8 mouse cellular contexts compared by ENCODE assay signal in the genomic region with DNA sequence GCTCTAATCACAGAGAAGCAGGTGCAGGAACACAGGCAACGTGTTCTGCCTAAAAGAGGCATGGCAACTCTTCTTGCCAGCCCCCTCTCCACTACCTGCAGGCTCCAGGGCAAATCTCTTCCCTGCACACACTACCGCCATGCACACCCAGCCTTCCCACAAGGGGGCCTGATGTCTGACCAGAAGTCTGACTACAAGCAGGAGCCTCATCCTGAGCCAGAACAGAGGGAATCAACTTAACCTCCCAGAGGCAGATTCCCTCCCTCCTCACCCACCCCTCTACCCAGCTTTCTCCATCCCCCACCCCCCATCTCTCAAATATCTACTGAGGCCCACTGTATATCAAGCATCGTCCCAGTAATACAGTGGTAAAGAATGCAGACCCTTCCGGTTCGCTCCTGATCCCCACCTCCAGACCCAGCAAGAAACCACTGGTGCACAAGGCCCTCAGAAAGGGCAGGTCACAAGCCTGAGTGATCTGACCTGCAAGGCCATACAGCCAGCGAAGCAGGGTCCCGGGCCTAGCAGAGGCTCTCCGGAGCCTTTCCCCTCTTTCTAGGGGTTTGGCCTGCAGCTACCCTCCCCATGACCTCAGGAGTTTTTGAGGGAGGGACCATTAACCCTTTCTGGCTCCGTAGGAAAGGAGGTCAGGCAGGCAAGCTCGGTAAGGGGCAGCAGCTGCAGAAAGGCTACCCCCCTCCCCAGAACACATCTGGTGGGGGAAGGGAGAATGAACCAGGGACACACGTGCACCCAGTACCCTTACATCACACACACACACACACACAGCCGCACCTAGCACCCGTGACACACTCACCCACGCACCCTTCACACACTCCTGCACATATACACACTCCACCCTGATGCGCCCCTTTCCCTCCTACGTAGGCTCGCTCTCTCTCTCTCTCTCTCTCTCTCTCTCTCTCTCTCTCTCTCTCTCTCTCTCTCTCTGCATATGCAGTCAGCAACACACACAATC. TPM values are rescaled to one million over a fixed set of nuclear protein-coding genes. Genes with fewer than 3 reads are reported as not detected.
A peak's percentile ranks its signal among the peaks of the same experiment; 100 is the strongest.
DNase-seq lines count a peak whose midpoint lies in the region; ATAC-seq lines count a peak whose summit lies in the region.

No protein-coding gene starts in this region.

- DNase-seq in heart, adult 18-20 months, result no peak
- peak; percentile 40 for DNase-seq in R1 (ENCODE audit: low read depth, low spot score)
- DNase-seq in layer of hippocampus, postnatal 14 days (ENCODE audit: low spot score in 2 of 2), result no peak
- DNase-seq in kidney, adult 9 months, result no peak

- H3K4me2 ChIP-seq in heart, embryonic 14.5 days (ENCODE audit: low read length), result peak overlapping the region; percentile 89
- peak overlapping the region; percentile 91 for H3K4me2 ChIP-seq in heart, embryonic 16.5 days (ENCODE audit: low read depth, low read length)
- peak overlapping the region; percentile 90 for H3K4me2 ChIP-seq in midbrain, embryonic 12.5 days (replicated peaks)

- H3K36me3 ChIP-seq in heart, embryonic 14.5 days (ENCODE audit: control insufficient read depth, insufficient read depth, low read length), result no peaks in the 10 kb centered on the region
- H3K36me3 ChIP-seq in heart, embryonic 16.5 days (ENCODE audit: control insufficient read depth, insufficient read depth), result no peaks in the 10 kb centered on the region
- H3K36me3 ChIP-seq in midbrain, embryonic 12.5 days, result no peaks in the 10 kb centered on the region

- no peaks in the 10 kb centered on the region for H3K4me1 ChIP-seq in heart, embryonic 14.5 days (ENCODE audit: control insufficient read depth in 2 of 2, insufficient read depth in 2 of 2, low read length in 2 of 2)
- H3K4me1 ChIP-seq in heart, embryonic 16.5 days (ENCODE audit: control insufficient read depth, insufficient read depth, low read length), result no peaks in the 10 kb centered on the region
- peaks cover 18% of the 10 kb centered on the region for H3K4me1 ChIP-seq in midbrain, embryonic 12.5 days

- H3K27me3 ChIP-seq in heart, embryonic 14.5 days (ENCODE audit: control insufficient read depth, insufficient read depth, low read length), result peaks cover 60% of the 10 kb centered on the region
- H3K27me3 ChIP-seq in heart, embryonic 16.5 days (ENCODE audit: control insufficient read depth, insufficient read depth, low read length), result peaks cover 42% of the 10 kb centered on the region
- peaks cover 71% of the 10 kb centered on the region for H3K27me3 ChIP-seq in midbrain, embryonic 12.5 days

- H3K4me3 ChIP-seq in heart, embryonic 14.5 days (ENCODE audit: control insufficient read depth in 1 of 2, insufficient read depth in 1 of 2, low read depth in 1 of 2, low read length in 2 of 2), result peak overlapping the region; percentile 52 to 53
- H3K4me3 ChIP-seq in heart, embryonic 16.5 days (ENCODE audit: low read length), result peak overlapping the region; percentile 62
- H3K4me3 ChIP-seq in midbrain, embryonic 12.5 days, result peak overlapping the region; percentile 65

- WGBS in heart, embryonic 14.5 days, result 35% methylated on average over 14 of the region's 17 CpGs
- WGBS in heart, embryonic 16.5 days, result 29% methylated on average over 17 of the region's 17 CpGs
- WGBS in midbrain, embryonic 12.5 days, result 12% methylated on average over 17 of the region's 17 CpGs

- peak; percentile 28; the same call in 1 of the 2 replicates for ATAC-seq in heart, embryonic 14.5 days (ENCODE audit: insufficient number of reproducible peaks, insufficient read depth, low FRiP score, low read depth)
- no peak; the same call in 1 of the 2 replicates for ATAC-seq in heart, embryonic 16.5 days (replicated peaks; ENCODE audit: extremely low read depth, insufficient read depth, low FRiP score)
- ATAC-seq in midbrain, embryonic 12.5 days (ENCODE audit: low FRiP score, low read depth), result no peak; the same call in 1 of the 2 replicates
- no peak for ATAC-seq in granulocyte monocyte progenitor cell, adult 5-6 weeks (replicated peaks; ENCODE audit: poor library complexity, severe bottlenecking)

- no peak overlapping the region for H3K27ac ChIP-seq in heart, embryonic 14.5 days (replicated peaks in 1 of 2; ENCODE audit: control insufficient read depth in 1 of 2, insufficient read depth in 1 of 2, low read depth in 2 of 2, low read length in 2 of 2)
- H3K27ac ChIP-seq in heart, embryonic 16.5 days (ENCODE audit: low read length), result no peak overlapping the region
- H3K27ac ChIP-seq in midbrain, embryonic 12.5 days (replicated peaks), result peak overlapping the region; percentile 81; the same call in 1 of the 2 replicates

- H3K9ac ChIP-seq in heart, embryonic 14.5 days (ENCODE audit: low read length), result peak overlapping the region; percentile 64; the same call in 1 of the 2 replicates
- H3K9ac ChIP-seq in heart, embryonic 16.5 days (ENCODE audit: low read length), result no peak overlapping the region
- peak overlapping the region; percentile 83 for H3K9ac ChIP-seq in midbrain, embryonic 12.5 days (replicated peaks)

- H3K9me3 ChIP-seq in heart, embryonic 14.5 days (ENCODE audit: control insufficient read depth, low read length), result no peaks in the 10 kb centered on the region
- H3K9me3 ChIP-seq in heart, embryonic 16.5 days (replicated peaks; ENCODE audit: control insufficient read depth, low read length), result no peaks in the 10 kb centered on the region
- no peaks in the 10 kb centered on the region for H3K9me3 ChIP-seq in midbrain, embryonic 12.5 days

RNA-seq across cellular contexts. Expression of gene Prrt4, which starts 1.2 kb away (rescaled TPM):
- 1.7 TPM in 2 replicates for polyA plus RNA-seq in heart, embryonic 14.5 days (2014; fragmentation: Nextera tagmentation; extraction: Ambion mirVana)
- total RNA-seq in heart, adult 18-20 months (2021), result 1 to 10 TPM; 1.3 to 1.7 TPM
- 1.1 and 1.2 TPM in 2 replicates for polyA plus RNA-seq in heart, embryonic 16.5 days (2015; fragmentation: Nextera tagmentation; extraction: Ambion mirVana)
- polyA plus RNA-seq in midbrain, embryonic 12.5 days (2016; fragmentation: Nextera tagmentation; extraction: Ambion mirVana), result 1.3 and 1.6 TPM in 2 replicates
- total RNA-seq in granulocyte monocyte progenitor cell, adult 5-6 weeks (2014; fragmentation: Nextera tagmentation), result not detected in 2 replicates
- total RNA-seq in granulocyte monocyte progenitor cell, adult 5-6 weeks (2017), result not detected in 2 replicates
- 1 to 10 TPM; 4.8 TPM for total RNA-seq in layer of hippocampus, postnatal 14 days (2021)

RNA-seq across cellular contexts. Expression of gene Rbm28, which starts 13.4 kb away (rescaled TPM):
- 30.2 and 35.8 TPM in 2 replicates for polyA plus RNA-seq in heart, embryonic 14.5 days (2014; fragmentation: Nextera tagmentation; extraction: Ambion mirVana)
- total RNA-seq in heart, adult 18-20 months (2021), result 10 to 100 TPM; 16.2 to 19.5 TPM
- polyA plus RNA-seq in heart, embryonic 16.5 days (2015; fragmentation: Nextera tagmentation; extraction: Ambion mirVana), result 23.5 and 26.1 TPM in 2 replicates
- 59.7 and 62.5 TPM in 2 replicates for polyA plus RNA-seq in midbrain, embryonic 12.5 days (2016; fragmentation: Nextera tagmentation; extraction: Ambion mirVana)
- 47.7 and 84.2 TPM in 2 replicates for total RNA-seq in granulocyte monocyte progenitor cell, adult 5-6 weeks (2014; fragmentation: Nextera tagmentation)
- 58.5 and 59.9 TPM in 2 replicates for total RNA-seq in granulocyte monocyte progenitor cell, adult 5-6 weeks (2017)
- 10 to 100 TPM; 36.1 to 36.3 TPM for total RNA-seq in layer of hippocampus, postnatal 14 days (2021)

RNA-seq across cellular contexts. Expression of gene Impdh1, which starts 38.0 kb away (rescaled TPM):
- polyA plus RNA-seq in heart, embryonic 14.5 days (2014; fragmentation: Nextera tagmentation; extraction: Ambion mirVana), result 32.2 and 32.5 TPM in 2 replicates
- 10 to 100 TPM; 18.8 to 19.6 TPM for total RNA-seq in heart, adult 18-20 months (2021)
- 42.7 and 48.4 TPM in 2 replicates for polyA plus RNA-seq in heart, embryonic 16.5 days (2015; fragmentation: Nextera tagmentation; extraction: Ambion mirVana)
- polyA plus RNA-seq in midbrain, embryonic 12.5 days (2016; fragmentation: Nextera tagmentation; extraction: Ambion mirVana), result 50.2 and 51.6 TPM in 2 replicates
- 109 and 124 TPM in 2 replicates for total RNA-seq in granulocyte monocyte progenitor cell, adult 5-6 weeks (2014; fragmentation: Nextera tagmentation)
- 110 and 120 TPM in 2 replicates for total RNA-seq in granulocyte monocyte progenitor cell, adult 5-6 weeks (2017)
- 10 to 100 TPM; 59.5 to 62.0 TPM for total RNA-seq in layer of hippocampus, postnatal 14 days (2021)
